Mouse (Mus musculus): ENCODE measurements around the gene Pbx2.

DNA sequence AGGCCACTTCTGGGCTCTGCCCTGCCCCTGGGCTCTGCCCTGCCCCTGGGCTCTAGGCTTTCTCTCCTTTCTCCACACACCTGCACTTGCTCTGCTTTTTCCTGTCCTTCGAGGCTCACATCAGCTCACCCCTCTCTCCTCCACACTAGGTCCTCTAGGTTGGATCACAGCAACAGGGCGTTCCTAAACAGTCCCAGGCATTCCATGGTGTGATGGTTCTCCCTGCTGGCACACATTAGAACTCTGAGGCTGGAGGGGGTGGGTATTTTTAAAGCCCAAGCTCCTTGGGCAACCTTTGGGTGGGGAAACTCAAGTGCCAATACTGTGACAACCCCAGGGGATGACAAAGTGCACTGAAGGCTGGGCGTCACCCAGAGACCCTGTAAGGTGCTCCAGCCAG is 46.4 kb downstream of the Pbx2 start:
- no peak for TF ChIP-seq CTCF (IDR thresholded peaks at IDR 0.05; ENCODE audit: insufficient read depth, low read depth, low read length)
- TF ChIP-seq POLR2A (IDR thresholded peaks at IDR 0.05; ENCODE audit: insufficient read depth, low read depth, low read length): no peak
